Mouse (Mus musculus) spleen, adult 2 months (tissue): ENCODE data around the gene Plxna4.

Experiments used
- CTCF ChIP-seq: fragments of 200-500 bp; IDR thresholded peaks from 2 replicates; pipeline ENCODE4 v1.5.1; 2011; ENCODE audit warnings: mild to moderate bottlenecking, inconsistent platforms; ENCODE audit not compliant: insufficient read depth, insufficient read length, insufficient replicate concordance; ENCODE audit errors: extremely low read depth
- POLR2A ChIP-seq: fragments of 200-500 bp; IDR thresholded peaks from 2 replicates; pipeline ENCODE4 v1.6.1; 2011; ENCODE audit warnings: low read depth, low read length, inconsistent platforms

DNA sequence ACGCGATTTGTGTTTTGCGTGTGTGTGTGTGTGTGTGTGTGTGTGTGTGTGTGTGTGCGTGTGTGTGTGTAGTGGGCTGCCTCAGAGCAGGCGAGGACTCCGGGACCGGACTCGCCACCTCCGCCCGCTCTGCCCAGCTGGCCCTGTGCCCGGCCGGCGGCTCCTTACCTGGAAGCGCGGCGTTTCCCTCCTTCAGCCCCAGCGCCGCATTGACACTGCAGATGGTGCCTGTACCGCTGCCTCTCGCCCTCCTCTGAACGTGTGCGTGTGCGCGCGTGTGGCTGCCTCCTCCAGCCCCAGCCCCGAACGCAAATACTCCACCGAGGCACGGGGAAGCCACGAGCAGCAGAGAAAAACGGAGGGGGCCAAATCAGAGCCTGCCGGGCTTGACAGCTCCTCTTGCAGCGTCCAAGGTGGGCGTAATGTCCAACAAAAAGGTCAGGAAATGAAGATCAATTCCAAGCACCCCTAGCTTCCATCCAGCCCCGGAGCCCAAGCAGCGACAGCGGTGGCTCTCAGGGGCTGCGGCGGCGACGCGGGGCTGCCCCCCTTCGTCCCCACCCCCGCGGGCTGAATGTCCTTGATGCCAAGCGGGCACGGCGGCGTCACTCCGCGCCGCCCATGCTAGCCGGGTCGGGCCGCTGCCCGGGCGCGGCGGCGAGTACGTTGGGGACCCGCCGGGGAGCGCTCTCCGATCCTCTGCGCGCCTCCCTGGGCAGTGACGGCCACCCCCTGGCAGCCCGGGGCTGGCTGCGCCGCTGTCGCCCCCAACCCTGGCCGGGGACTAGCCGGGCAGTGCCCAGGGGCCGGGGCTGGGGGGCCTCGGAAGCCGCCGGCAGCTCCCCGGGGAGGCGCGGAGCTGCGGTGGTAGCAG, 619 bp downstream of the Plxna4 start:
- TF ChIP-seq CTCF, result no peak
- no peak for TF ChIP-seq POLR2A
